Mouse (Mus musculus) liver, embryonic 11.5 days (tissue): ENCODE results near the gene Cdkal1. TPM values are rescaled to one million over a fixed set of nuclear protein-coding genes. Genes with fewer than 3 reads are reported as not detected.

ENCODE experiments used
- ATAC-seq: fragments of 200-750 bp; cut with Nextera tagmentation; replicated peaks from 2 replicates; pipeline ENCODE4 v1.8.0; 2017; ENCODE audit warnings: moderate number of reproducible peaks, mild to moderate bottlenecking, moderate TSS enrichment, moderate library complexity; ENCODE audit not compliant: low FRiP score
- DNase-seq: peaks from one replicate; pipeline ENCODE4 v3.0.0-alpha.2; 2017; ENCODE audit warnings: low spot score
- H3K27ac ChIP-seq: fragments of 300-500 bp; sonication (generic); 2 replicates; pipeline ENCODE4 v1.5.1; 2014; ENCODE audit warnings: mild to moderate bottlenecking, low read depth, low read length, control low read depth
- H3K27me3 ChIP-seq: fragments of 300-500 bp; sonication (generic); replicated peaks from 2 replicates; pipeline ENCODE4 v1.6.1; 2014; ENCODE audit warnings: low read length, mixed read lengths; ENCODE audit not compliant: control insufficient read depth, insufficient read depth
- H3K36me3 ChIP-seq: fragments of 300-500 bp; sonication (generic); 2 replicates; pipeline ENCODE4 v1.6.1; 2014; ENCODE audit warnings: mild to moderate bottlenecking, low read length, moderate library complexity, mixed read lengths; ENCODE audit not compliant: control insufficient read depth, insufficient read depth
- H3K4me1 ChIP-seq: fragments of 300-500 bp; sonication (generic); replicated peaks from 2 replicates; pipeline ENCODE4 v1.6.1; 2014; ENCODE audit warnings: low read length, mixed read lengths; ENCODE audit not compliant: control insufficient read depth, insufficient read depth
- H3K4me2 ChIP-seq: fragments of 300-500 bp; sonication (generic); 2 replicates; pipeline ENCODE4 v1.6.1; 2014; ENCODE audit warnings: mild to moderate bottlenecking, control low read depth, moderate library complexity
- H3K4me3 ChIP-seq: fragments of 300-500 bp; sonication (generic); 2 replicates; pipeline ENCODE4 v1.5.1; 2014; ENCODE audit warnings: low read depth, low read length, control low read depth
- H3K9ac ChIP-seq: fragments of 300-500 bp; sonication (generic); 2 replicates; pipeline ENCODE4 v1.6.1; 2014; ENCODE audit warnings: low read depth, low read length, control low read depth
- H3K9me3 ChIP-seq: fragments of 300-500 bp; sonication (generic); 2 replicates; pipeline ENCODE4 v1.6.1; 2016; ENCODE audit warnings: low read length, inconsistent platforms, mixed read lengths; ENCODE audit not compliant: control insufficient read depth
- WGBS: fragments of 180-500 bp; shearing (Covaris S2); extraction: QIAGEN DNeasy Blood & Tissue Kit; methylation state at CpG from one replicate; pipeline ENCODE4 v1.1.7; 2014; 5-methylcytosine and 5-hydroxymethylcytosine counted together
- polyA plus RNA-seq: library from polyadenylated mRNA; unstranded; fragments of >200 nt; fragmentation: Nextera tagmentation; extraction: Ambion mirVana; gene quantifications from 2 replicates; pipeline ENCODE4 v1.2.1, GENCODE M21; 2014

Cdkal1 gene
- polyA plus RNA-seq, 1 experiment from 2014 or later: 26.3 TPM

GRCm38 (mm10) chr13:29196798-29197498 lies 658.5 kb downstream of the Cdkal1 start:
- 60% methylated on average over 9 of the region's 9 CpGs for WGBS
- no peaks in the 10 kb centered on the region for H3K4me1 ChIP-seq
- H3K27ac ChIP-seq: no peak overlapping the region
- no peak overlapping the region for H3K4me3 ChIP-seq
- DNase-seq (no peak), ATAC-seq (no peak)
- H3K36me3 ChIP-seq: no peaks in the 10 kb centered on the region
- H3K9me3 ChIP-seq: no peaks in the 10 kb centered on the region
- H3K9ac ChIP-seq: no peak overlapping the region
- no peak overlapping the region for H3K4me2 ChIP-seq
- no peaks in the 10 kb centered on the region for H3K27me3 ChIP-seq

DNA sequence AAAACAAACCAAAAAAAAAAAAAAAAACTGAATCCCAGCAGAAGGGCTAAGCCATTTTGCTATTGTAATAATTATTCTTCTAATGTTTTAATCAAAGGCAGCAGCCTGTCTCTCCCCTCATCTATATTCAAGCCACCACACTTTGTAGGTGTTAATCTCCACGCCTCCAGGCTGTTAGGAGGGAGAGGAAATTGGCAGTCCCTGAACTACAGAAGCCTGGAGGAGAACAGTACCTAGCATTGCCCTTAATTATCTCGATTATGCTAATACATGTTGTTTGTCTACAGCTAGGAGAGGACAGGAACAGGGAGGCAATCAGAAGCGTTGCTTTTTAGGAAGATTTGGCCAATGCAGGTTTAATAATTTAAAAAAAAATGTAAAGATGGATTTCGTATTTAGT lies 659.8 kb downstream of the Cdkal1 start:
- no peak overlapping the region for H3K4me2 ChIP-seq
- no peaks in the 10 kb centered on the region for H3K36me3 ChIP-seq
- no peaks in the 10 kb centered on the region for H3K4me1 ChIP-seq
- H3K4me3 ChIP-seq: no peak overlapping the region
- H3K9me3 ChIP-seq: no peaks in the 10 kb centered on the region
- no peaks in the 10 kb centered on the region for H3K27me3 ChIP-seq
- no peak overlapping the region for H3K9ac ChIP-seq
- DNase-seq (no peak), ATAC-seq (no peak)
- H3K27ac ChIP-seq: no peak overlapping the region
- WGBS: 57% methylated on average over 4 of the region's 4 CpGs

GRCm38 (mm10) chr13:29194946-29195345 lies 660.5 kb downstream of the Cdkal1 start:
- Histone ChIP-seq H3K4me3 (no peak overlapping the region), H3K27me3 (no peaks in the 10 kb centered on the region), H3K27ac (no peak overlapping the region), H3K9ac (no peak overlapping the region), H3K36me3 (no peaks in the 10 kb centered on the region), H3K4me1 (no peaks in the 10 kb centered on the region), H3K9me3 (no peaks in the 10 kb centered on the region), H3K4me2 (no peak overlapping the region)
- DNase-seq: no peak
- ATAC-seq: no peak
- 80% methylated on average over 4 of the region's 4 CpGs for WGBS

- no peak overlapping the region for H3K4me2 ChIP-seq
- H3K36me3 ChIP-seq: no peaks in the 10 kb centered on the region
- H3K27ac ChIP-seq: no peak overlapping the region
- H3K4me3 ChIP-seq: no peak overlapping the region
- 81% methylated on average over 3 of the region's 3 CpGs for WGBS
- no peaks in the 10 kb centered on the region for H3K4me1 ChIP-seq
- no peak overlapping the region for H3K9ac ChIP-seq
- ATAC-seq (no peak), DNase-seq (no peak)
- no peaks in the 10 kb centered on the region for H3K27me3 ChIP-seq
- no peaks in the 10 kb centered on the region for H3K9me3 ChIP-seq
These were observed 662.8 kb downstream of the Cdkal1 start for GRCm38 (mm10) chr13:29192697-29193096.

DNA sequence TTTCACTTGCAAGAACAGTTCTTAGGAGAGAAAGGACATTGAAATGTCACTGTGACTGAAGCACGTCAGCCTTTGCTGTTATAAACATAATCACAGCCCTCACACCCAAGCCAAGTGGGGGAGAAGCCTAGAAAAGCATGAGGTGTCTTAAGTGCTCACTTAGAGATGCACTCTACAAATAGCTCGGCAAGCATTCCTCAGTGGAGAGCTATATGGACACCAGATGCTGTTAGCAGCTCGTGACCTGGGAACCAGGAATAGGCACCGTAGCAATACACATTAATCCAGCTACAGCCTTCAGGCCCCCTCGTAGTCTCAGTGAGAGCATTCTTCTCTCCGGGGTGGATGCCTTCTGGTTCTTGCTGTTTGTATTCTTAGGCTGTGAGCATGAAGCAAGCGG lies 664.9 kb downstream of the Cdkal1 start:
- Histone ChIP-seq H3K27ac (no peak overlapping the region), H3K36me3 (no peaks in the 10 kb centered on the region), H3K9me3 (no peaks in the 10 kb centered on the region), H3K9ac (no peak overlapping the region), H3K4me3 (no peak overlapping the region), H3K4me1 (no peaks in the 10 kb centered on the region), H3K27me3 (no peaks in the 10 kb centered on the region), H3K4me2 (no peak overlapping the region)
- ATAC-seq: no peak
- 72% methylated on average over 7 of the region's 7 CpGs for WGBS
- no peak for DNase-seq

DNA sequence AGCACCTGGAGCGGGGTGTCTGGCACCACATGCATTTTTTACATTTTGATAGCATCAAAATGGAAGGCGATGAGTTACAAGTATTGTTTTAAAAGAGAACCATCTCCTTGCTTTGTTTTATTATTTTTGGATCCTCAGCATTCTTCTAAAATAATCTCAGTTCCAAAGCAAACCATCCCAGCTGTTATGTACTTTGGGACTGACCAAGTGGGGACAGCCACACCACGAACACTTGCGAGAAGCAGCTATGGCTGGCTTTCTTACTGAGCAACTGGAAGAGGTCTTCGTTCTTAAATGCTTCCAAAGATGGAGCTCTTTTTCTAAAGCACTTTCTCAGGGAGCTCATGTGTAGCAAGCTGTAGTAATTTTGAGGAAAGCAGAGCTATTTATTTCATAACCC lies 668.7 kb downstream of the Cdkal1 start:
- Histone ChIP-seq H3K9ac (no peak overlapping the region), H3K36me3 (no peaks in the 10 kb centered on the region), H3K4me2 (no peak overlapping the region), H3K4me3 (no peak overlapping the region), H3K27ac (no peak overlapping the region), H3K9me3 (no peaks in the 10 kb centered on the region), H3K4me1 (no peaks in the 10 kb centered on the region), H3K27me3 (no peaks in the 10 kb centered on the region)
- ATAC-seq (no peak), DNase-seq (no peak)
- WGBS: 89% methylated on average over 5 of the region's 5 CpGs

GRCm38 (mm10) chr13:29185545-29185944 lies 669.9 kb downstream of the Cdkal1 start:
- Histone ChIP-seq H3K9ac (no peak overlapping the region), H3K9me3 (no peaks in the 10 kb centered on the region), H3K27ac (no peak overlapping the region), H3K4me1 (no peaks in the 10 kb centered on the region), H3K4me2 (no peak overlapping the region), H3K4me3 (no peak overlapping the region), H3K27me3 (no peaks in the 10 kb centered on the region), H3K36me3 (no peaks in the 10 kb centered on the region)
- ATAC-seq: no peak
- WGBS: 73% methylated on average over 4 of the region's 4 CpGs
- no peak for DNase-seq

DNA sequence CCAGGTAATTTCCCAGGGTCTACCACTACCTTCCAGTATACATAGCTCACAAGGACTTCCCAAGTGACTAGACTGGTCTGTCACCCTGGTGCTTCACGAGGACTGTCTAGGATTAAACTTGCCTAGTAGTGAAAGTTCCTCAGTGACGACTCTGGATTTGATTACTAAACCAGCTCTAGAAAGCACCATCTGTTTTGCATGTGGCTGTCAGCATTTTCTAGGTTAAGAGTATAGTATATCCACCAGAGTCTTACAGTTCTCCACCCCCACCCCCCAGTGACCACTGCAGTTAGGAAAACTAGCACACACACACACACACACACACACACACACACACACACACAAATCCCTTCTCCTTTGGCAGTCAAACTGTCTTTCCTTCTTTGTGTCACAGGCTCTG lies 670.9 kb downstream of the Cdkal1 start:
- no peak for ATAC-seq
- no peaks in the 10 kb centered on the region for H3K4me1 ChIP-seq
- no peak overlapping the region for H3K4me2 ChIP-seq
- no peak overlapping the region for H3K9ac ChIP-seq
- no peaks in the 10 kb centered on the region for H3K27me3 ChIP-seq
- no peaks in the 10 kb centered on the region for H3K36me3 ChIP-seq
- H3K4me3 ChIP-seq: no peak overlapping the region
- H3K9me3 ChIP-seq: no peaks in the 10 kb centered on the region
- H3K27ac ChIP-seq: no peak overlapping the region
- DNase-seq: no peak
- 68% methylated on average over 2 of the region's 2 CpGs for WGBS

GRCm38 (mm10) chr13:29179861-29180260 lies 675.6 kb downstream of the Cdkal1 start:
- H3K4me3 ChIP-seq: no peak overlapping the region
- ATAC-seq (no peak), DNase-seq (no peak)
- H3K4me2 ChIP-seq: no peak overlapping the region
- H3K27ac ChIP-seq: no peak overlapping the region
- H3K9ac ChIP-seq: no peak overlapping the region
- no peaks in the 10 kb centered on the region for H3K9me3 ChIP-seq
- H3K4me1 ChIP-seq: no peaks in the 10 kb centered on the region
- WGBS: 88% methylated on average over 4 of the region's 4 CpGs
- H3K36me3 ChIP-seq: no peaks in the 10 kb centered on the region
- no peaks in the 10 kb centered on the region for H3K27me3 ChIP-seq
